Mouse (Mus musculus): ENCODE measurements around the gene Pih1d1.
"Not testable (repeated sequence)": the region's sequence is repeated elsewhere in the genome, so short reads cannot be mapped to it uniquely, and the experiment has no call there.

Pih1d1 gene

GRCm38 (mm10) chr7:45165701-45166100 lies 11.6 kb downstream of the Pih1d1 start:
- in situ Hi-C loops (cut with MboI; ENCODE audit: low sequenced_read_pairs) = no loop called here

- in situ Hi-C loops (cut with MboI; ENCODE audit: low sequenced_read_pairs) = no loop called here
Measured at GRCm38 (mm10) chr7:45166950-45167401, 12.9 kb downstream of the Pih1d1 start.

GRCm38 (mm10) chr7:45167761-45168445 lies 13.8 kb downstream of the Pih1d1 start:
- in situ Hi-C loops (cut with MboI; ENCODE audit: low sequenced_read_pairs) = no loop called here

- in situ Hi-C loops (cut with MboI; ENCODE audit: low sequenced_read_pairs) = no loop called here
Measured at GRCm38 (mm10) chr7:45168656-45169055, 14.6 kb downstream of the Pih1d1 start.

GRCm38 (mm10) chr7:45169495-45169894 lies 15.4 kb downstream of the Pih1d1 start:
- in situ Hi-C loops (cut with MboI; ENCODE audit: low sequenced_read_pairs) = no loop called here

- in situ Hi-C loops (cut with MboI; ENCODE audit: low sequenced_read_pairs) = no loop called here
Measured at GRCm38 (mm10) chr7:45172974-45173373, 18.9 kb downstream of the Pih1d1 start.

- in situ Hi-C loops (cut with MboI; ENCODE audit: low sequenced_read_pairs) = not testable (repeated sequence)
Measured at GRCm38 (mm10) chr7:45173772-45174171, 19.7 kb downstream of the Pih1d1 start.

- in situ Hi-C loops (cut with MboI; ENCODE audit: low sequenced_read_pairs) = no loop called here
Measured at GRCm38 (mm10) chr7:45174567-45175280, 20.6 kb downstream of the Pih1d1 start.

- in situ Hi-C loops (cut with MboI; ENCODE audit: low sequenced_read_pairs) = no loop called here
Measured at GRCm38 (mm10) chr7:45175398-45175797, 21.3 kb downstream of the Pih1d1 start.

- in situ Hi-C loops (cut with MboI; ENCODE audit: low sequenced_read_pairs) = no loop called here
Measured at GRCm38 (mm10) chr7:45175929-45176328, 21.8 kb downstream of the Pih1d1 start.

- in situ Hi-C loops (cut with MboI; ENCODE audit: low sequenced_read_pairs) = no loop called here
Measured at GRCm38 (mm10) chr7:45176356-45176755, 22.3 kb downstream of the Pih1d1 start.

GRCm38 (mm10) chr7:45178550-45178949 lies 24.4 kb downstream of the Pih1d1 start:
- in situ Hi-C loops (cut with MboI; ENCODE audit: low sequenced_read_pairs) = no loop called here

- in situ Hi-C loops (cut with MboI; ENCODE audit: low sequenced_read_pairs) = no loop called here
Measured at GRCm38 (mm10) chr7:45179469-45179868, 25.4 kb downstream of the Pih1d1 start, which contains the start of gene Gfy. Gfy (minus strand) TSS chr7:45179569.

- in situ Hi-C loops (cut with MboI; ENCODE audit: low sequenced_read_pairs) = no loop called here
Measured at GRCm38 (mm10) chr7:45180896-45181477, 26.9 kb downstream of the Pih1d1 start, which contains the start of gene Pth2. Pth2 (plus strand) TSS chr7:45180995.

- in situ Hi-C loops (cut with MboI; ENCODE audit: low sequenced_read_pairs) = no loop called here
Measured at GRCm38 (mm10) chr7:45181540-45181939, 27.4 kb downstream of the Pih1d1 start.

- in situ Hi-C loops (cut with MboI; ENCODE audit: low sequenced_read_pairs) = no loop called here
Measured at GRCm38 (mm10) chr7:45182199-45182601, 28.1 kb downstream of the Pih1d1 start.

- in situ Hi-C loops (cut with MboI; ENCODE audit: low sequenced_read_pairs) = no loop called here
Measured at GRCm38 (mm10) chr7:45182606-45183005, 28.5 kb downstream of the Pih1d1 start.

- in situ Hi-C loops (cut with MboI; ENCODE audit: low sequenced_read_pairs) = no loop called here
Measured at GRCm38 (mm10) chr7:45183672-45184071, 29.6 kb downstream of the Pih1d1 start.

- in situ Hi-C loops (cut with MboI; ENCODE audit: low sequenced_read_pairs) = no loop called here
Measured at GRCm38 (mm10) chr7:45185921-45186320, 31.8 kb downstream of the Pih1d1 start.

GRCm38 (mm10) chr7:45189600-45189999 lies 35.5 kb downstream of the Pih1d1 start:
- in situ Hi-C loops (cut with MboI; ENCODE audit: low sequenced_read_pairs) = no loop called here

- in situ Hi-C loops (cut with MboI; ENCODE audit: low sequenced_read_pairs) = loop anchor here (5.0 kb wide), 1 partner anchor 33 kb away; no protein-coding TSS in a partner anchor
Measured at GRCm38 (mm10) chr7:45190186-45190585, 36.1 kb downstream of the Pih1d1 start.

GRCm38 (mm10) chr7:45191161-45191560 lies 37.1 kb downstream of the Pih1d1 start:
- in situ Hi-C loops (cut with MboI; ENCODE audit: low sequenced_read_pairs) = loop anchor here (5.0 kb wide), 1 partner anchor 34 kb away; no protein-coding TSS in a partner anchor
